Mouse (Mus musculus): ENCODE data around the gene Smad5. TPM values are rescaled to one million over a fixed set of nuclear protein-coding genes. Genes with fewer than 3 reads are reported as not detected.
A peak's percentile ranks its signal among the peaks of the same experiment; 100 is the strongest.

Smad5 gene
- polyA plus RNA-seq (2012; fragmentation: generic; extraction: Trizol) = 12.7 TPM

DNA sequence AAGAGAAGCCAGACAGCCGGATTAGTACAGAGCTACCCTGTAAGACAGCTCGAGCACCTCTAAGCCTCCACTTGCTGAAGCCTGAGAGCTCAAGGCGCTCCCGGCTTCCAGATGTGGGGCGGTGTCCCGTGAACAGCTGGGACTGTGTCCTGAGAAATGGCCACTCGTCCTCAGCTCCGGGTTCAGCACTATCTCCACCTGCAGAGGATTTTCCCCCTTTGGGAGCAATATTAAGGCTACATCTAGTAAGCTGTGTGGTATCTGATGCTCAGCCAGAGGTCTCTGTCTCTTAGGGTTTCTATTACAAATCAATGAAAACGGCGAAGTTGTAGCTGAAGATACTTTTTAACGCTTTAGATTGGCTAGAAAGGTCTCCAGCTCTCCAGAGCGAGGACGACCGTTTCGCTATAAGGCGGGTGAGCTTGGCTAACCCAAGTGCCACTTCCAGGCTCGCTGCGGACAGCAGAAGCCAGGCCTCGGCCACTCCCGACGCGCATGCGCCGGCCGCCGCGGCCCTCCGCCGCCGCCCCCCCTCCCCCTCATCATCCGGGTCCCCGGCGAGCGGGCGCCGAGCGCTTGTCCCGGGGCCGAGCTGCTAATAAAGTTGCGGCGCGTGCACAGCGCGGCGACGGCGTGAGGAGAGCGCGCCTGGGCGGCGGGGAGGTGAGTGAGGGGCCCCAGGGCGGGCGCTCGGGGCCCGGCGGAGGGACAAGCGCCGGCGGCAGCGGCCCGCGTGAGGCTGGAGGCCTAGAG is at the start of gene Smad5:
Gene Smad5, plus strand, starts transcription at position 542 of the 753 bp plus-strand sequence.
- Histone ChIP-seq H3ac (ENCODE audit: control insufficient read depth, insufficient read length) (peak within 1 kb of the TSS; percentile 84), H3K4me3 (peak within 1 kb of the TSS; percentile 79), H3K36me3 (ENCODE audit: control insufficient read depth, insufficient read depth) (peaks cover 4% of the 10 kb centered on the region), H3K4me2 (ENCODE audit: low read depth) (peak within 1 kb of the TSS; percentile 99), H3K79me2 (ENCODE audit: control insufficient read depth, insufficient read depth) (peaks cover 39% of the 10 kb centered on the region), H3K27me3 (ENCODE audit: control insufficient read depth, insufficient read depth, insufficient read length) (no peaks in the 10 kb centered on the region)
- TF ChIP-seq MYOG (IDR thresholded peaks at IDR 0.05; ENCODE audit: control insufficient read depth in 1 of 3, insufficient read depth in 1 of 3, insufficient read length in 2 of 3, low read depth in 2 of 3) (peak in 1 of 3 experiments; percentile 31), POLR2A (IDR thresholded peaks at IDR 0.05; ENCODE audit: insufficient read length, low read depth) (peak; percentile 81), E2F4 (IDR thresholded peaks at IDR 0.05; ENCODE audit: insufficient read depth) (no peak), POLR2AphosphoS2 (IDR thresholded peaks at IDR 0.05; ENCODE audit: insufficient read length, low read depth) (peak; percentile 60), SRF (IDR thresholded peaks at IDR 0.05; ENCODE audit: control insufficient read depth, insufficient read length, low read depth) (no peak)

- no peak overlapping the region for H3ac ChIP-seq (ENCODE audit: control insufficient read depth, insufficient read length)
- TF ChIP-seq CEBPB (IDR thresholded peaks at IDR 0.05; ENCODE audit: insufficient read depth, poor library complexity, severe bottlenecking) (no peak), POLR2A (IDR thresholded peaks at IDR 0.05; ENCODE audit: insufficient read length, low read depth) (no peak), TCF12 (IDR thresholded peaks at IDR 0.05; ENCODE audit: insufficient read depth, poor library complexity, severe bottlenecking) (no peak), MAX (IDR thresholded peaks at IDR 0.05; ENCODE audit: low read depth) (no peak), TCF3 (IDR thresholded peaks at IDR 0.05; ENCODE audit: insufficient read length, low read depth) (no peak), POLR2AphosphoS2 (IDR thresholded peaks at IDR 0.05; ENCODE audit: insufficient read length, low read depth) (no peak), E2F4 (IDR thresholded peaks at IDR 0.05; ENCODE audit: insufficient read depth) (no peak), USF1 (IDR thresholded peaks at IDR 0.05; ENCODE audit: low read depth) (no peak), REST (IDR thresholded peaks at IDR 0.05; ENCODE audit: insufficient read depth, insufficient read length) (no peak), MYOD1 (IDR thresholded peaks at IDR 0.05; ENCODE audit: control insufficient read depth in 1 of 3, insufficient read length in 2 of 3, low read depth in 2 of 3) (no peak), SRF (IDR thresholded peaks at IDR 0.05; ENCODE audit: control insufficient read depth, insufficient read length, low read depth) (no peak), MYOG (IDR thresholded peaks at IDR 0.05; ENCODE audit: control insufficient read depth in 1 of 3, insufficient read depth in 1 of 3, insufficient read length in 2 of 3, low read depth in 2 of 3) (no peak)
- H3K79me2 ChIP-seq (ENCODE audit: control insufficient read depth, insufficient read depth) = no peaks in the 10 kb centered on the region
- no peaks in the 10 kb centered on the region for H3K27me3 ChIP-seq (ENCODE audit: control insufficient read depth, insufficient read depth, insufficient read length)
- H3K4me3 ChIP-seq = no peak overlapping the region
- no peaks in the 10 kb centered on the region for H3K36me3 ChIP-seq (ENCODE audit: control insufficient read depth, insufficient read depth)
- no peak overlapping the region for H3K4me2 ChIP-seq (ENCODE audit: low read depth)
Observed at GRCm38 (mm10) chr13:56654176-56654575, 48.6 kb upstream of the Smad5 start.

- no peaks in the 10 kb centered on the region for H3K79me2 ChIP-seq (ENCODE audit: control insufficient read depth, insufficient read depth)
- H3ac ChIP-seq (ENCODE audit: control insufficient read depth, insufficient read length) = no peak overlapping the region
- H3K27me3 ChIP-seq (ENCODE audit: control insufficient read depth, insufficient read depth, insufficient read length) = no peaks in the 10 kb centered on the region
- H3K36me3 ChIP-seq (ENCODE audit: control insufficient read depth, insufficient read depth) = no peaks in the 10 kb centered on the region
- peak overlapping the region; percentile 10 for H3K4me2 ChIP-seq (ENCODE audit: low read depth)
- TF ChIP-seq SRF (IDR thresholded peaks at IDR 0.05; ENCODE audit: control insufficient read depth, insufficient read length, low read depth) = peak; percentile 88
- no peak for TF ChIP-seq TCF12 (IDR thresholded peaks at IDR 0.05; ENCODE audit: insufficient read depth, poor library complexity, severe bottlenecking)
- TF ChIP-seq MYOD1 (IDR thresholded peaks at IDR 0.05; ENCODE audit: control insufficient read depth in 1 of 3, insufficient read length in 2 of 3, low read depth in 2 of 3) = peak in 2 of 3 experiments; percentile 19 to 40
- no peak overlapping the region for H3K4me3 ChIP-seq
Observed at GRCm38 (mm10) chr13:56657946-56658512, 44.8 kb upstream of the Smad5 start.

DNA sequence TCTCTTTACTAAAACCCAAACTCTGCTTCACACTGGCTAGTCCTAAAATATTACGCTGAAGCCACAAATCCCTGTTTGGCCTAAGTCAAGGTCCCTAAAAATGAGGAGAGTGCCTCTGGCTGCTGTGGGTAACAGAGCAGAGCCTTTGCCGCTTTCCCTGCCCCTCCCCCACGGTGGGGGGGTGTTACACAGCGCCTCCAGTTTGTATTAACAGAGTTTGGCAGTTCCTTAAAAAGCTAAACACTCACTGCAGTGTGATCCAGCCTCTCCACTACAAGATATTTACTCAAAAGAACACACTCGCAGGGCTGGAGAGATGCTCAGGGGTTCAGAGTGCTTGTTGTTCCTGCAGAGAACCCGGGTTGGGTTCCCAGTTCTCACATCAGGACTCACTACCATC is 43.9 kb upstream of the Smad5 start:
- no peaks in the 10 kb centered on the region for H3K27me3 ChIP-seq (ENCODE audit: control insufficient read depth, insufficient read depth, insufficient read length)
- TF ChIP-seq POLR2A (IDR thresholded peaks at IDR 0.05; ENCODE audit: insufficient read length, low read depth) (no peak), TCF3 (IDR thresholded peaks at IDR 0.05; ENCODE audit: insufficient read length, low read depth) (no peak), MYOD1 (IDR thresholded peaks at IDR 0.05; ENCODE audit: control insufficient read depth in 1 of 3, insufficient read length in 2 of 3, low read depth in 2 of 3) (no peak), CEBPB (IDR thresholded peaks at IDR 0.05; ENCODE audit: insufficient read depth, poor library complexity, severe bottlenecking) (no peak), REST (IDR thresholded peaks at IDR 0.05; ENCODE audit: insufficient read depth, insufficient read length) (no peak), MAX (IDR thresholded peaks at IDR 0.05; ENCODE audit: low read depth) (no peak), USF1 (IDR thresholded peaks at IDR 0.05; ENCODE audit: low read depth) (no peak), POLR2AphosphoS2 (IDR thresholded peaks at IDR 0.05; ENCODE audit: insufficient read length, low read depth) (no peak), E2F4 (IDR thresholded peaks at IDR 0.05; ENCODE audit: insufficient read depth) (no peak), MYOG (IDR thresholded peaks at IDR 0.05; ENCODE audit: control insufficient read depth in 1 of 3, insufficient read depth in 1 of 3, insufficient read length in 2 of 3, low read depth in 2 of 3) (no peak), SRF (IDR thresholded peaks at IDR 0.05; ENCODE audit: control insufficient read depth, insufficient read length, low read depth) (no peak), TCF12 (IDR thresholded peaks at IDR 0.05; ENCODE audit: insufficient read depth, poor library complexity, severe bottlenecking) (no peak)
- H3K4me3 ChIP-seq = no peak overlapping the region
- no peak overlapping the region for H3K4me2 ChIP-seq (ENCODE audit: low read depth)
- H3K79me2 ChIP-seq (ENCODE audit: control insufficient read depth, insufficient read depth) = no peaks in the 10 kb centered on the region
- no peaks in the 10 kb centered on the region for H3K36me3 ChIP-seq (ENCODE audit: control insufficient read depth, insufficient read depth)
- H3ac ChIP-seq (ENCODE audit: control insufficient read depth, insufficient read length) = no peak overlapping the region
